Mouse (Mus musculus) brown adipose tissue, adult 24 weeks (tissue): ENCODE data around the gene Oscar. TPM values are rescaled to one million over a fixed set of nuclear protein-coding genes. Genes with fewer than 3 reads are reported as not detected.

Source experiments
- H3K27ac ChIP-seq: fragments of 200-500 bp; replicated peaks from 2 replicates; pipeline ENCODE4 v1.5.1; 2012; ENCODE audit warnings: low read depth, mild to moderate bottlenecking, low read length
- H3K4me1 ChIP-seq: fragments of 200-500 bp; 2 replicates; pipeline ENCODE4 v1.6.1; 2012; ENCODE audit warnings: low read length, mixed read lengths; ENCODE audit not compliant: control insufficient read depth, insufficient read depth, insufficient read length
- H3K4me3 ChIP-seq: fragments of 200-500 bp; 2 replicates; pipeline ENCODE4 v1.5.1; 2012; ENCODE audit warnings: low read depth, mild to moderate bottlenecking, low read length, moderate library complexity; ENCODE audit not compliant: insufficient read depth
- polyA plus RNA-seq: library from polyadenylated mRNA; stranded (reverse); fragments of >200 nt; gene quantifications from 2 replicates; pipeline ENCODE4 v1.2.4, GENCODE M21; 2012; ENCODE audit not compliant: missing spikeins, insufficient read depth, insufficient read length

Oscar gene
- not detected in 2 replicates for polyA plus RNA-seq

GRCm38 (mm10) chr7:3616057-3616388 is at the start of gene Oscar:
TSS of gene Oscar (minus strand) at chr7:3616157.
- H3K4me1 ChIP-seq, result peaks cover 3% of the 10 kb centered on the region
- H3K27ac ChIP-seq, result no peak within 1 kb of the TSS
- 0 out of 2 replicates have a peak within 1 kb of the TSS, but pooled peaks have one; percentile 20 for H3K4me3 ChIP-seq

GRCm38 (mm10) chr7:3665215-3666114 is 49.5 kb upstream of the Oscar start, which contains the start of gene Leng1:
TSS of gene Leng1 (minus strand) at chr7:3665840.
- Histone ChIP-seq H3K4me1 (peaks cover 3% of the 10 kb centered on the region; the same call in 1 of the 2 replicates), H3K4me3 (peak within 1 kb of the TSS; percentile 78), H3K27ac (peak within 1 kb of the TSS; percentile 79)

GRCm38 (mm10) chr7:3664524-3665214 is 48.7 kb upstream of the Oscar start:
- H3K4me3 ChIP-seq, result peak overlapping the region; percentile 78
- peaks cover 3% of the 10 kb centered on the region; the same call in 1 of the 2 replicates for H3K4me1 ChIP-seq
- peak overlapping the region; percentile 70 for H3K27ac ChIP-seq

GRCm38 (mm10) chr7:3658578-3658977 is 42.6 kb upstream of the Oscar start:
- H3K4me3 ChIP-seq, result no peak overlapping the region
- no peak overlapping the region for H3K27ac ChIP-seq
- no peaks in the 10 kb centered on the region for H3K4me1 ChIP-seq

GRCm38 (mm10) chr7:3656966-3657365 is 41.0 kb upstream of the Oscar start:
- no peak overlapping the region for H3K27ac ChIP-seq
- H3K4me1 ChIP-seq, result no peaks in the 10 kb centered on the region
- H3K4me3 ChIP-seq, result no peak overlapping the region

- peak overlapping the region; percentile 94 for H3K4me3 ChIP-seq
- H3K27ac ChIP-seq, result no peak overlapping the region
These were observed 30.7 kb upstream of the Oscar start for GRCm38 (mm10) chr7:3646641-3647040.

GRCm38 (mm10) chr7:3646188-3646587 is 30.2 kb upstream of the Oscar start:
- Histone ChIP-seq H3K27ac (no peak overlapping the region), H3K4me1 (peaks cover 13% of the 10 kb centered on the region), H3K4me3 (peak overlapping the region; percentile 94)

More at GRCm38 (mm10) chr7:3646641-3647040, 30.7 kb upstream of the Oscar start:
- H3K4me1 ChIP-seq, result peaks cover 13% of the 10 kb centered on the region

GRCm38 (mm10) chr7:3645488-3646025 is 29.6 kb upstream of the Oscar start:
- peak overlapping the region; percentile 87 for H3K27ac ChIP-seq
- peak overlapping the region; percentile 94 for H3K4me3 ChIP-seq
- H3K4me1 ChIP-seq, result peaks cover 13% of the 10 kb centered on the region

- Histone ChIP-seq H3K27ac (peak within 1 kb of the TSS; percentile 87), H3K4me3 (peak within 1 kb of the TSS; percentile 94), H3K4me1 (peaks cover 13% of the 10 kb centered on the region)
These were observed 28.9 kb upstream of the Oscar start, which contains the start of gene Cnot3 for GRCm38 (mm10) chr7:3644672-3645487. TSS of gene Cnot3 (plus strand) at chr7:3645268.

- Histone ChIP-seq H3K4me1 (peaks cover 13% of the 10 kb centered on the region), H3K27ac (no peak overlapping the region), H3K4me3 (peak overlapping the region; percentile 53)
These were observed 28.4 kb upstream of the Oscar start for GRCm38 (mm10) chr7:3644348-3644671.

GRCm38 (mm10) chr7:3643843-3644242 is 27.9 kb upstream of the Oscar start:
- H3K4me1 ChIP-seq, result peaks cover 13% of the 10 kb centered on the region
- H3K27ac ChIP-seq, result no peak overlapping the region
- no peak overlapping the region; the same call in 1 of the 2 replicates for H3K4me3 ChIP-seq

GRCm38 (mm10) chr7:3643412-3643811 is 27.5 kb upstream of the Oscar start:
- no peak overlapping the region for H3K4me3 ChIP-seq
- no peak overlapping the region for H3K27ac ChIP-seq
- H3K4me1 ChIP-seq, result peaks cover 13% of the 10 kb centered on the region

GRCm38 (mm10) chr7:3630478-3630815 is 14.5 kb upstream of the Oscar start:
- peaks cover 10% of the 10 kb centered on the region for H3K4me1 ChIP-seq
- peak overlapping the region; percentile 45 for H3K4me3 ChIP-seq
- H3K27ac ChIP-seq, result no peak overlapping the region

- Histone ChIP-seq H3K4me1 (peaks cover 10% of the 10 kb centered on the region), H3K27ac (peak within 1 kb of the TSS; percentile 92), H3K4me3 (peak within 1 kb of the TSS; percentile 81)
These were observed 13.9 kb upstream of the Oscar start, which contains the start of the genes Tfpt and Prpf31 for GRCm38 (mm10) chr7:3629543-3630477. TSS of gene Tfpt (minus strand) at chr7:3629929. TSS of gene Prpf31 (plus strand) at chr7:3629985.
